Mouse (Mus musculus) brain, embryonic 14.5 days (tissue): ENCODE results near the gene Nav1. TPM values are rescaled to one million over a fixed set of nuclear protein-coding genes. Genes with fewer than 3 reads are reported as not detected.

ENCODE experiments used
- DNase-seq: peaks from one replicate; pipeline ENCODE4 v3.0.0-alpha.2; 2011; ENCODE audit warnings: low read depth
- CTCF ChIP-seq: fragments of 200-500 bp; IDR thresholded peaks from 2 replicates; pipeline ENCODE4 v1.5.1; 2012; ENCODE audit warnings: inconsistent platforms, mild to moderate bottlenecking, moderate library complexity, borderline replicate concordance; ENCODE audit not compliant: insufficient read depth, insufficient read length; ENCODE audit errors: extremely low read depth
- POLR2A ChIP-seq: fragments of 200-500 bp; IDR thresholded peaks from 2 replicates; pipeline ENCODE4 v1.6.1; 2012; ENCODE audit warnings: mild to moderate bottlenecking, inconsistent platforms, borderline replicate concordance; ENCODE audit not compliant: poor library complexity, insufficient read depth, insufficient read length, severe bottlenecking; ENCODE audit errors: extremely low read depth
- polyA plus RNA-seq: library from polyadenylated mRNA; depleted of rRNA; stranded (reverse); fragments of >200 nt; gene quantifications from 2 replicates; pipeline ENCODE4 v1.2.3, GENCODE M21; 2012

Nav1 gene
- polyA plus RNA-seq, 1 experiment = 92.9 TPM

GRCm38 (mm10) chr1:135590776-135591175 lies 16.3 kb downstream of the Nav1 start:
- no peak for DNase-seq
- TF ChIP-seq CTCF = no peak
- TF ChIP-seq POLR2A = no peak

- TF ChIP-seq CTCF = no peak
- TF ChIP-seq POLR2A = no peak
- no peak for DNase-seq
Observed at GRCm38 (mm10) chr1:135588973-135589372, 18.1 kb downstream of the Nav1 start.

- no peak for DNase-seq
- TF ChIP-seq CTCF (no peak), POLR2A (no peak)
Observed at GRCm38 (mm10) chr1:135586903-135587302, 20.2 kb downstream of the Nav1 start.

- DNase-seq = peak; percentile 94
- TF ChIP-seq POLR2A (peak; percentile 46; the same call in 1 of the 2 replicates), CTCF (no peak)
Observed at GRCm38 (mm10) chr1:135585573-135585972, 21.5 kb downstream of the Nav1 start.

- TF ChIP-seq CTCF = no peak
- peak; percentile 54; the same call in 1 of the 2 replicates for TF ChIP-seq POLR2A
- peak; percentile 94 for DNase-seq
Observed at GRCm38 (mm10) chr1:135584587-135585541, 22.2 kb downstream of the Nav1 start.

- no peak for TF ChIP-seq CTCF
- no peak for TF ChIP-seq POLR2A
- DNase-seq = peak; percentile 46
Observed at GRCm38 (mm10) chr1:135583678-135584515, 23.2 kb downstream of the Nav1 start.

- TF ChIP-seq CTCF = no peak
- TF ChIP-seq POLR2A = peak; percentile 15; the same call in 1 of the 2 replicates
- peak; percentile 87 for DNase-seq
Observed at GRCm38 (mm10) chr1:135583081-135583677, 23.9 kb downstream of the Nav1 start.

- no peak for TF ChIP-seq CTCF
- TF ChIP-seq POLR2A = no peak
- peak; percentile 66 for DNase-seq
Observed at GRCm38 (mm10) chr1:135581001-135581400, 26.1 kb downstream of the Nav1 start.

GRCm38 (mm10) chr1:135579111-135579510 lies 28.0 kb downstream of the Nav1 start:
- TF ChIP-seq POLR2A (no peak), CTCF (no peak)
- no peak for DNase-seq

- peak; percentile 63 for DNase-seq
- TF ChIP-seq CTCF (no peak), POLR2A (no peak)
Observed at GRCm38 (mm10) chr1:135577793-135578192, 29.3 kb downstream of the Nav1 start.

- TF ChIP-seq CTCF (no peak), POLR2A (no peak)
- DNase-seq = no peak
Observed at GRCm38 (mm10) chr1:135575393-135575792, 31.7 kb downstream of the Nav1 start.

- TF ChIP-seq CTCF (no peak), POLR2A (no peak)
- no peak for DNase-seq
Observed at GRCm38 (mm10) chr1:135574451-135575208, 32.5 kb downstream of the Nav1 start.
